Mouse (Mus musculus) CH12.LX (cell line): ENCODE results near the gene Irgm2. TPM values are rescaled to one million over a fixed set of nuclear protein-coding genes. Genes with fewer than 3 reads are reported as not detected.

Experiments used
- DNase-seq: peaks from one replicate; pipeline ENCODE4 v3.0.0-alpha.2; 2013; ENCODE audit errors: extremely low read depth
- H3K27ac ChIP-seq: 2 replicates; pipeline ENCODE4 v1.5.1; 2012; ENCODE audit warnings: low read depth, mild to moderate bottlenecking, control low read depth, moderate library complexity; ENCODE audit not compliant: insufficient read depth
- H3K27me3 ChIP-seq: replicated peaks from 2 replicates; pipeline ENCODE3; 2012; ENCODE audit warnings: inconsistent platforms
- H3K36me3 ChIP-seq, 2 experiments: replicated peaks in 1 of 2; 2 replicates each; pipeline versions ENCODE3 to v1.6.1; 2012; ENCODE audit warnings: inconsistent platforms in 1 of 2, low read length in 1 of 2, mild to moderate bottlenecking in 1 of 2, mixed read lengths in 1 of 2, moderate library complexity in 1 of 2; ENCODE audit not compliant: control insufficient read depth in 1 of 2, insufficient read depth in 1 of 2
- H3K4me1 ChIP-seq, 2 experiments: 2 replicates each; pipeline ENCODE4 v1.6.1; 2012; ENCODE audit warnings: inconsistent platforms in 1 of 2, moderate library complexity in 1 of 2; ENCODE audit not compliant: insufficient read depth in 2 of 2, control insufficient read depth in 1 of 2
- H3K4me2 ChIP-seq: 2 replicates; pipeline ENCODE4 v1.6.1; 2012; ENCODE audit warnings: low read depth, mild to moderate bottlenecking, control low read depth; ENCODE audit not compliant: poor library complexity, insufficient read depth, severe bottlenecking
- H3K4me3 ChIP-seq, 3 experiments: fragments of 150-350 bp in 1 of 3; sonication (generic) in 1 of 3; replicated peaks in 1 of 3; 2 replicates each; pipeline versions ENCODE3 to v1.5.1; 2011 to 2012; ENCODE audit warnings: low read depth in 2 of 3, low read length in 2 of 3, mild to moderate bottlenecking in 2 of 3, moderate library complexity in 2 of 3, control low read depth in 1 of 3, improper control_type of control experiment in 1 of 3, inconsistent platforms in 1 of 3, mixed read lengths in 1 of 3; ENCODE audit not compliant: poor library complexity in 1 of 3
- H3K79me2 ChIP-seq: replicated peaks from 2 replicates; pipeline ENCODE4 v1.6.1; 2012; ENCODE audit warnings: mild to moderate bottlenecking, moderate library complexity; ENCODE audit not compliant: control insufficient read depth, poor library complexity, insufficient read depth, severe bottlenecking; ENCODE audit errors: extremely low read depth
- H3K9ac ChIP-seq: 2 replicates; pipeline ENCODE4 v1.6.1; 2012; ENCODE audit warnings: low read depth, mild to moderate bottlenecking, control low read depth, moderate library complexity; ENCODE audit not compliant: insufficient read depth
- H3K9me3 ChIP-seq: replicated peaks from 2 replicates; pipeline ENCODE3; 2012; ENCODE audit warnings: low read length, inconsistent platforms, mixed read lengths
- BHLHE40 ChIP-seq: IDR thresholded peaks from 2 replicates; pipeline ENCODE4 v1.6.1; 2011; ENCODE audit warnings: mild to moderate bottlenecking, low read depth, low read length, improper control_type of control experiment
- CHD2 ChIP-seq: IDR thresholded peaks from 2 replicates; pipeline ENCODE4 v1.6.1; 2011; ENCODE audit warnings: low read length, improper control_type of control experiment
- CTCF ChIP-seq, 2 experiments: IDR thresholded peaks in 1 of 2; conservative IDR thresholded peaks in 1 of 2; 2 replicates each; pipeline ENCODE4 v1.5.1; 2011 to 2012; ENCODE audit warnings: low read depth in 2 of 2, low read length in 2 of 2, improper control_type of control experiment in 1 of 2, inconsistent platforms in 1 of 2, mild to moderate bottlenecking in 1 of 2, moderate library complexity in 1 of 2
- E2F4 ChIP-seq: IDR thresholded peaks from 2 replicates; pipeline ENCODE4 v1.6.1; 2011; ENCODE audit warnings: low read depth, low read length, improper control_type of control experiment; ENCODE audit not compliant: insufficient replicate concordance
- ELF1 ChIP-seq: IDR thresholded peaks from 2 replicates; pipeline ENCODE4 v1.6.1; 2014; ENCODE audit warnings: low read depth, mild to moderate bottlenecking, inconsistent platforms, low read length, improper control_type of control experiment
- EP300 ChIP-seq: IDR thresholded peaks from 2 replicates; pipeline ENCODE4 v1.6.1; 2011; ENCODE audit warnings: low read length, improper control_type of control experiment
- GABPA ChIP-seq: IDR thresholded peaks from 2 replicates; pipeline ENCODE4 v1.6.1; 2012; ENCODE audit warnings: low read depth, low read length, improper control_type of control experiment, inconsistent platforms; ENCODE audit not compliant: insufficient replicate concordance
- HCFC1 ChIP-seq: IDR thresholded peaks from 2 replicates; pipeline ENCODE4 v1.6.1; 2012; ENCODE audit warnings: low read depth, mild to moderate bottlenecking, inconsistent platforms, low read length, improper control_type of control experiment
- IRF4 ChIP-seq: IDR thresholded peaks from 2 replicates; pipeline ENCODE4 v1.6.1; 2014; ENCODE audit warnings: low read depth, mild to moderate bottlenecking, inconsistent platforms, low read length, improper control_type of control experiment
- JUND ChIP-seq: conservative IDR thresholded peaks from 2 replicates; pipeline ENCODE4 v1.6.1; 2011; ENCODE audit warnings: low read depth, low read length, improper control_type of control experiment
- MAFK ChIP-seq: IDR thresholded peaks from 2 replicates; pipeline ENCODE4 v1.6.1; 2011; ENCODE audit warnings: low read length, improper control_type of control experiment; ENCODE audit not compliant: insufficient replicate concordance
- MAX ChIP-seq: IDR thresholded peaks from 2 replicates; pipeline ENCODE4 v1.6.1; 2011; ENCODE audit warnings: low read length, improper control_type of control experiment
- MEF2A ChIP-seq: IDR thresholded peaks from 2 replicates; pipeline ENCODE4 v1.6.1; 2014; ENCODE audit warnings: low read depth, mild to moderate bottlenecking, inconsistent platforms, low read length, improper control_type of control experiment, borderline replicate concordance
- MYC ChIP-seq: IDR thresholded peaks from 2 replicates; pipeline ENCODE4 v1.6.1; 2011; ENCODE audit warnings: low read depth, mild to moderate bottlenecking, improper control_type of control experiment, low read length
- POLR2A ChIP-seq: IDR thresholded peaks from 2 replicates; pipeline ENCODE4 v1.6.1; 2011; ENCODE audit warnings: low read depth, mild to moderate bottlenecking, improper control_type of control experiment, low read length
- RAD21 ChIP-seq: IDR thresholded peaks from 2 replicates; pipeline ENCODE4 v1.6.1; 2011; ENCODE audit warnings: low read depth, mild to moderate bottlenecking, low read length, improper control_type of control experiment, moderate library complexity
- RCOR1 ChIP-seq: conservative IDR thresholded peaks from 2 replicates; pipeline ENCODE4 v1.6.1; 2012; ENCODE audit warnings: low read depth, mild to moderate bottlenecking, inconsistent platforms, low read length, improper control_type of control experiment
- TBP ChIP-seq: conservative IDR thresholded peaks from 2 replicates; pipeline ENCODE4 v1.6.1; 2011; ENCODE audit warnings: low read depth, low read length, improper control_type of control experiment
- TCF12 ChIP-seq: IDR thresholded peaks from 2 replicates; pipeline ENCODE4 v1.6.1; 2014; ENCODE audit warnings: low read depth, mild to moderate bottlenecking, inconsistent platforms, low read length, improper control_type of control experiment
- UBTF ChIP-seq: IDR thresholded peaks from 2 replicates; pipeline ENCODE4 v1.6.1; 2012; ENCODE audit warnings: low read depth, mild to moderate bottlenecking, inconsistent platforms, low read length, improper control_type of control experiment, moderate library complexity
- USF2 ChIP-seq: conservative IDR thresholded peaks from 2 replicates; pipeline ENCODE4 v1.6.1; 2011; ENCODE audit warnings: low read depth, low read length, improper control_type of control experiment
- ZKSCAN1 ChIP-seq: IDR thresholded peaks from 2 replicates; pipeline ENCODE4 v1.6.1; 2012; ENCODE audit warnings: low read depth, inconsistent platforms, low read length, improper control_type of control experiment, borderline replicate concordance
- ZMIZ1 ChIP-seq: IDR thresholded peaks from 2 replicates; pipeline ENCODE4 v1.6.1; 2012; ENCODE audit warnings: low read depth, mild to moderate bottlenecking, inconsistent platforms, low read length, improper control_type of control experiment
- dilution Hi-C: fragments of 300-500 bp; cut with MboI; formaldehyde crosslinking; loops from 2 replicates; pipeline ENCODE4 v1.14.3; 2020; ENCODE audit warnings: low sequenced_read_pairs; ENCODE audit not compliant: extremely low pct_unique_long_range_greater_than_20kb, extremely low pct_ligation_motif_present
- in situ Hi-C: fragments of 300-500 bp; cut with MboI; formaldehyde crosslinking; loops from 3 replicates; pipeline ENCODE4 v1.14.3; 2019; ENCODE audit warnings: low sequenced_read_pairs, low pct_ligation_motif_present, low pct_unique_long_range_greater_than_20kb, mixed read lengths
- polyA plus RNA-seq: library from polyadenylated mRNA; unstranded; fragments of >175 nt; gene quantifications from 2 replicates; pipeline ENCODE4 v1.2.1, GENCODE M21; 2012; ENCODE audit warnings: low read depth; ENCODE audit not compliant: insufficient read length
- total RNA-seq, 2 experiments: library from RNA; depleted of rRNA; stranded (reverse); fragments of 300-350 nt in 1 of 2; fragments of >200 nt in 1 of 2; gene quantifications; 2 replicates each; pipeline ENCODE4 v1.2.3; 2012 to 2014

Irgm2 gene
- total and polyA plus RNA-seq, 3 experiments = 4.3 to 5.2 (median 4.7) TPM

- H3K27ac ChIP-seq = no peak overlapping the region
- H3K4me3 ChIP-seq = no peak overlapping the region
- TF ChIP-seq CHD2 (no peak), TCF12 (no peak), ELF1 (no peak), JUND (no peak), ZMIZ1 (no peak), GABPA (no peak), MEF2A (no peak), MAFK (no peak)
- DNase-seq = no peak
- in situ Hi-C loops = no loop called here
- no peak overlapping the region for H3K4me2 ChIP-seq
- dilution Hi-C loops = no loop called here
- no peaks in the 10 kb centered on the region for H3K36me3 ChIP-seq
- no peaks in the 10 kb centered on the region for H3K4me1 ChIP-seq
- H3K27me3 ChIP-seq = peaks cover 72% of the 10 kb centered on the region
- H3K9ac ChIP-seq = no peak overlapping the region
- H3K9me3 ChIP-seq = peaks cover 3% of the 10 kb centered on the region
- H3K79me2 ChIP-seq = no peaks in the 10 kb centered on the region
Observed at GRCm38 (mm10) chr11:58257816-58258215, 58.4 kb downstream of the Irgm2 start.

DNA sequence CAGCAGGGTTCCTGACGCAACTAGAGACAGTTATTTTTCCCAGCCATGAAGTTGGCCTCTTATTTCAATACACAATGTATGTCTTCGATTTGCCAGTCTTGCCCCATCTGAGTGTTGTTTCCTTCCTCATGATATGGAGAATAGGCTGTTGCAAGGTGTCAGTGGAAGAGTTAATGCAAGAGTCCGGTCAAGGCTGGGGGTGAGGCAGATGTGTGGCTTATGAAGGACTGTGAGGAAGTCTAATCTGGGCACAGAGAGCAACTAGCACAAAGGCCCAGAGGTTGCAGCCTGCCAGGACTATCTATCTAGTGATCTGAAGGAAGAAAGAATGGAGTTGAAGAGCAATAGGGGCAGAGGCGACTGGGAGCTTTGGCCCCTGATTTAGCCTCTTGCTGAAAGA is 60.7 kb downstream of the Irgm2 start:
- Histone ChIP-seq H3K27ac (no peak overlapping the region), H3K4me2 (no peak overlapping the region), H3K9ac (no peak overlapping the region), H3K4me1 (no peaks in the 10 kb centered on the region), H3K9me3 (peaks cover 3% of the 10 kb centered on the region), H3K4me3 (no peak overlapping the region), H3K27me3 (peaks cover 76% of the 10 kb centered on the region), H3K79me2 (no peaks in the 10 kb centered on the region), H3K36me3 (no peaks in the 10 kb centered on the region)
- DNase-seq = no peak
- dilution Hi-C loops = no loop called here
- TF ChIP-seq USF2 = no peak
- no peak for TF ChIP-seq E2F4
- TF ChIP-seq ZKSCAN1 = no peak
- TF ChIP-seq RCOR1 = no peak
- no peak for TF ChIP-seq UBTF
- no peak for TF ChIP-seq MEF2A
- TF ChIP-seq GABPA = no peak
- no peak for TF ChIP-seq EP300
- no peak for TF ChIP-seq MAFK
- no peak for TF ChIP-seq MYC
- no peak for TF ChIP-seq RAD21
- TF ChIP-seq TBP = no peak
- TF ChIP-seq IRF4 = no peak
- TF ChIP-seq ZMIZ1 = no peak
- no peak for TF ChIP-seq HCFC1
- no peak for TF ChIP-seq BHLHE40
- no peak for TF ChIP-seq CTCF (conservative IDR thresholded peaks at IDR 0.05 in 1 of 2, IDR thresholded peaks at IDR 0.05 in 1 of 2; ENCODE audit: low read depth in 2 of 2, low read length in 2 of 2)
- no peak for TF ChIP-seq MAX
- TF ChIP-seq POLR2A = no peak
- in situ Hi-C loops = no loop called here
